Mouse (Mus musculus): ENCODE results near the gene Tmem97. TPM values are rescaled to one million over a fixed set of nuclear protein-coding genes. Genes with fewer than 3 reads are reported as not detected.

Gene Tmem97
- polyA plus RNA-seq, 1 experiment from 2014 or later: 68.2 TPM

- no peak for DNase-seq (ENCODE audit: low spot score)
- no peaks in the 10 kb centered on the region for H3K9me3 ChIP-seq (ENCODE audit: control insufficient read depth, low read length)
- H3K4me3 ChIP-seq (ENCODE audit: low read depth, low read length): no peak overlapping the region
- H3K27ac ChIP-seq (replicated peaks): no peak overlapping the region
- no peaks in the 10 kb centered on the region for H3K4me1 ChIP-seq (replicated peaks; ENCODE audit: control insufficient read depth, insufficient read depth)
- no peaks in the 10 kb centered on the region for H3K27me3 ChIP-seq (ENCODE audit: control insufficient read depth, insufficient read depth, low read length)
- no peak overlapping the region for H3K9ac ChIP-seq (ENCODE audit: low read length)
- peaks cover 26% of the 10 kb centered on the region for H3K36me3 ChIP-seq (ENCODE audit: control insufficient read depth, insufficient read depth, low read length)
- TF ChIP-seq CTCF (IDR thresholded peaks at IDR 0.05; ENCODE audit: low read depth) (no peak), EP300 (optimal IDR thresholded peaks at IDR 0.05) (no peak)
- no peak overlapping the region for H3K4me2 ChIP-seq (replicated peaks; ENCODE audit: low read depth)
- WGBS: 90% methylated on average over 12 of the region's 12 CpGs
- ATAC-seq (ENCODE audit: low FRiP score, low TSS enrichment): no peak
Measured at GRCm38 (mm10) chr11:78530001-78530400, 20.6 kb downstream of the Tmem97 start.

- Histone ChIP-seq H3K27ac (replicated peaks) (no peak overlapping the region), H3K27me3 (ENCODE audit: control insufficient read depth, insufficient read depth, low read length) (no peaks in the 10 kb centered on the region), H3K9me3 (ENCODE audit: control insufficient read depth, low read length) (no peaks in the 10 kb centered on the region), H3K36me3 (ENCODE audit: control insufficient read depth, insufficient read depth, low read length) (peaks cover 30% of the 10 kb centered on the region), H3K4me2 (replicated peaks; ENCODE audit: low read depth) (no peak overlapping the region), H3K4me1 (replicated peaks; ENCODE audit: control insufficient read depth, insufficient read depth) (no peaks in the 10 kb centered on the region), H3K9ac (ENCODE audit: low read length) (no peak overlapping the region), H3K4me3 (ENCODE audit: low read depth, low read length) (no peak overlapping the region)
- 95% methylated on average over 9 of the region's 9 CpGs for WGBS
- TF ChIP-seq EP300 (optimal IDR thresholded peaks at IDR 0.05) (no peak), CTCF (IDR thresholded peaks at IDR 0.05; ENCODE audit: low read depth) (no peak)
- no peak for ATAC-seq (ENCODE audit: low FRiP score, low TSS enrichment)
- DNase-seq (ENCODE audit: low spot score): no peak
Measured at GRCm38 (mm10) chr11:78528714-78529113, 21.9 kb downstream of the Tmem97 start.

DNA sequence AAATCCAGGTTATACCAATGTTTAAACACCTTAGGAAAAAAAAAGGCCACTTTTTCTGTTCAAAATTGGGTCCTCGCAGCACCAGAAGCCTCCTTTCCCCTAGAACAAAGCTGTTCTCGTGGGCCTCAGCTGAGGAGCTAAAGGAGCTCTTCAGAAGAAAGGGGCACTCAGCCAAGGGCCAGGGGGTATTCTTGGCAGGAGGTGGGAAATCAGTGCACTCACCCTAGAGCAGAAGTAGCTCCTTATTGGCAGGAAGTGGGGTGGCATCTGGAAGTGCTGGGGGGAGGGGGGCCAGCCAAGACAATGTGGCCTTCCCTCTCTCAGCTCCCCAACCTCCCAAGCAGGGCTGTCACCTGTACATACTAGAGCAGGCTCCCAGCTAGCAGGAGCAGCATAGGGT is 25.7 kb downstream of the Tmem97 start:
- Histone ChIP-seq H3K27me3 (ENCODE audit: control insufficient read depth, insufficient read depth, low read length) (no peaks in the 10 kb centered on the region), H3K9ac (ENCODE audit: low read length) (no peak overlapping the region), H3K4me3 (ENCODE audit: low read depth, low read length) (no peak overlapping the region), H3K36me3 (ENCODE audit: control insufficient read depth, insufficient read depth, low read length) (peaks cover 41% of the 10 kb centered on the region), H3K9me3 (ENCODE audit: control insufficient read depth, low read length) (no peaks in the 10 kb centered on the region), H3K27ac (replicated peaks) (no peak overlapping the region), H3K4me1 (replicated peaks; ENCODE audit: control insufficient read depth, insufficient read depth) (no peaks in the 10 kb centered on the region), H3K4me2 (replicated peaks; ENCODE audit: low read depth) (no peak overlapping the region)
- no peak for ATAC-seq (ENCODE audit: low FRiP score, low TSS enrichment)
- TF ChIP-seq CTCF (IDR thresholded peaks at IDR 0.05; ENCODE audit: low read depth): no peak
- TF ChIP-seq EP300 (optimal IDR thresholded peaks at IDR 0.05): no peak
- no peak for DNase-seq (ENCODE audit: low spot score)
- WGBS: 72% methylated on average over 2 of the region's 2 CpGs

DNA sequence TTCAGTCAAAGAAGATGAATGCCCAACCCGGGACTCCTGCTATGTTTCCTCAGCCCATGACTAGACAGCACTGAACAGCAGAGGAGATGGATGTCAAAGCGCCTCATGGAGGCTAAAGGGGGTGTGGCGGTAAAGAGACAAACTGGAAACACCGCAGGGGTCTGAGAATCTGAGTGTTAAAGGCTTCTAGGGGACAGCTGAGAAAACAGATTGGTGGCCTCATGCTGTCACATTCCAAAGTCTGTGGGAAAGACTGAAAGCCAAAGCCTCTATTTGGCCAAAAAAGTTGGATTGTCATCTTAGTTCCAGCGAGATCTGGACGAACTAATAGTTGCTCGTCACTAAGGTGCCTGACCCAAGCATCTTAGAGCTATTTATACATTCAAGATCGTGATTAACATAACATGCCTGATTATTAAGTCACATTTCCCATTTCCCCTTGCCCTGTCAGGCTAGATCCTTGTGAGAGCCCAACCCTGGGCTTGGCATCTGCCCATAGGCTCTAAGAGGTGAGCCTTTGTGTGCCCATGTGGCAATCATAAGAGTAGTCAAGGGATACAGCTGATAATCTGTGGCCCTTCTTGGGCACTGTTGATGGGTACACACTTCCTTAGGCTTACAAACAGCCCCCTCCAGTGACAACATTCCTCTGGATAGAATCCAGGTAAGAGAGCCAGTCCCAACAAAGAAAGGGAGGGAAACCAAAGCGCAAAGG is 27.2 kb downstream of the Tmem97 start:
- Histone ChIP-seq H3K9me3 (ENCODE audit: control insufficient read depth, low read length) (no peaks in the 10 kb centered on the region), H3K9ac (ENCODE audit: low read length) (no peak overlapping the region), H3K27me3 (ENCODE audit: control insufficient read depth, insufficient read depth, low read length) (no peaks in the 10 kb centered on the region), H3K4me3 (ENCODE audit: low read depth, low read length) (no peak overlapping the region), H3K36me3 (ENCODE audit: control insufficient read depth, insufficient read depth, low read length) (peaks cover 40% of the 10 kb centered on the region), H3K4me2 (replicated peaks; ENCODE audit: low read depth) (no peak overlapping the region), H3K4me1 (replicated peaks; ENCODE audit: control insufficient read depth, insufficient read depth) (no peaks in the 10 kb centered on the region), H3K27ac (replicated peaks) (no peak overlapping the region)
- TF ChIP-seq EP300 (optimal IDR thresholded peaks at IDR 0.05) (no peak), CTCF (IDR thresholded peaks at IDR 0.05; ENCODE audit: low read depth) (no peak)
- 73% methylated on average over 9 of the region's 9 CpGs for WGBS
- DNase-seq (ENCODE audit: low spot score) (no peak), ATAC-seq (ENCODE audit: low FRiP score, low TSS enrichment) (no peak)

DNA sequence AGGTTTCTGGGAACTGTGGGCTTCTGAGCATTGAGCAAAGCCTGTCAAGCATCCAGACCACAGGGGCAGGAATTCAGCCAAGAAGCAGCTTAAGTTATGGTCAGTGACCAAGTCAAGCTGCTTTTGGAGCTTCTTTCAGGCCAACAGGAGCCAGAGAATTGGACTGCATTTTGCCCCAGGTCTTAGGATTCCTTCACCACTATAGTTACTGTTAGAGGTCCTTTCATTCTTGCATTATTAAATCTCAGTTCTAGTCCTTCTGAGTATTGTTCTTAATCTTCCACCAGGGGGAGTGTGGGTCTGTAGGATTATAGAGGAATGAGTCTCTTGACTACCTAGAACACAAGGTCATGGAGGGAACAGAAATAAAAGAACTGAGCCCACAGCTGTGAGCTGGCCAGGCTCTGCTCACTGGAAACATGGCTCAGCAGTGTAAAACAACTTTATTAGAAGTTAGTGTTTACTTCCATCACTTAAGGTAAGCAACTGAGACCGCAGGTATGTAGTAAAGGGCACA is 28.0 kb downstream of the Tmem97 start:
- Histone ChIP-seq H3K9me3 (ENCODE audit: control insufficient read depth, low read length) (no peaks in the 10 kb centered on the region), H3K4me3 (ENCODE audit: low read depth, low read length) (no peak overlapping the region), H3K9ac (ENCODE audit: low read length) (no peak overlapping the region), H3K27me3 (ENCODE audit: control insufficient read depth, insufficient read depth, low read length) (no peaks in the 10 kb centered on the region), H3K36me3 (ENCODE audit: control insufficient read depth, insufficient read depth, low read length) (peaks cover 34% of the 10 kb centered on the region), H3K4me2 (replicated peaks; ENCODE audit: low read depth) (no peak overlapping the region), H3K4me1 (replicated peaks; ENCODE audit: control insufficient read depth, insufficient read depth) (no peaks in the 10 kb centered on the region), H3K27ac (replicated peaks) (no peak overlapping the region)
- no peak for DNase-seq (ENCODE audit: low spot score)
- TF ChIP-seq EP300 (optimal IDR thresholded peaks at IDR 0.05): no peak
- peak; percentile 70 for TF ChIP-seq CTCF (IDR thresholded peaks at IDR 0.05; ENCODE audit: low read depth)
- ATAC-seq (ENCODE audit: low FRiP score, low TSS enrichment): no peak
- 93% methylated on average over 1 of the region's 1 CpGs for WGBS

DNA sequence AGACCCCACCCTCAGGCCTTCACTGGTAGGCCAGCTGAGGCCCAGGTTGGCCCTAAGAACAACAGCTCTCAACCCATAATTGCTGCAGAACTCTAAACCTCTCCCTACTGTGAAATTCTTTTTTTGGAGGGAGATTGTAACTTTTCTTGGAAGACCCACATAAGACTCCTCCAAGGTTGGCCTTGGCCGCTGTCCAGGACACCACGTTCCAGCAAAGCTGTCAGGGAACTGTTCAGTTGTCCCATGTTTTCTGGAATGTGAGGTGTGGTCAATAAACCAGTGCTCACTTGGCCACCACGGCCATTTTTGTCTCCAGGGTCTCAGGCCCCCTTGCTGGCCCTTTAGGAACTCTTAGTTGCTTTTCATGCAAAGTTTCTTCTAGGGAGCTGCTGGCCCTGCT is 28.7 kb downstream of the Tmem97 start:
- ATAC-seq (ENCODE audit: low FRiP score, low TSS enrichment) (no peak), DNase-seq (ENCODE audit: low spot score) (no peak)
- no peak for TF ChIP-seq EP300 (optimal IDR thresholded peaks at IDR 0.05)
- no peak for TF ChIP-seq CTCF (IDR thresholded peaks at IDR 0.05; ENCODE audit: low read depth)
- no peaks in the 10 kb centered on the region for H3K27me3 ChIP-seq (ENCODE audit: control insufficient read depth, insufficient read depth, low read length)
- H3K36me3 ChIP-seq (ENCODE audit: control insufficient read depth, insufficient read depth, low read length): peaks cover 32% of the 10 kb centered on the region
- no peak overlapping the region for H3K4me3 ChIP-seq (ENCODE audit: low read depth, low read length)
- H3K27ac ChIP-seq (replicated peaks): no peak overlapping the region
- H3K4me1 ChIP-seq (replicated peaks; ENCODE audit: control insufficient read depth, insufficient read depth): no peaks in the 10 kb centered on the region
- no peak overlapping the region for H3K9ac ChIP-seq (ENCODE audit: low read length)
- no peak overlapping the region for H3K4me2 ChIP-seq (replicated peaks; ENCODE audit: low read depth)
- 67% methylated on average over 3 of the region's 3 CpGs for WGBS
- H3K9me3 ChIP-seq (ENCODE audit: control insufficient read depth, low read length): no peaks in the 10 kb centered on the region

Data from stomach, postnatal 0 days (tissue).